In the genomic region with DNA sequence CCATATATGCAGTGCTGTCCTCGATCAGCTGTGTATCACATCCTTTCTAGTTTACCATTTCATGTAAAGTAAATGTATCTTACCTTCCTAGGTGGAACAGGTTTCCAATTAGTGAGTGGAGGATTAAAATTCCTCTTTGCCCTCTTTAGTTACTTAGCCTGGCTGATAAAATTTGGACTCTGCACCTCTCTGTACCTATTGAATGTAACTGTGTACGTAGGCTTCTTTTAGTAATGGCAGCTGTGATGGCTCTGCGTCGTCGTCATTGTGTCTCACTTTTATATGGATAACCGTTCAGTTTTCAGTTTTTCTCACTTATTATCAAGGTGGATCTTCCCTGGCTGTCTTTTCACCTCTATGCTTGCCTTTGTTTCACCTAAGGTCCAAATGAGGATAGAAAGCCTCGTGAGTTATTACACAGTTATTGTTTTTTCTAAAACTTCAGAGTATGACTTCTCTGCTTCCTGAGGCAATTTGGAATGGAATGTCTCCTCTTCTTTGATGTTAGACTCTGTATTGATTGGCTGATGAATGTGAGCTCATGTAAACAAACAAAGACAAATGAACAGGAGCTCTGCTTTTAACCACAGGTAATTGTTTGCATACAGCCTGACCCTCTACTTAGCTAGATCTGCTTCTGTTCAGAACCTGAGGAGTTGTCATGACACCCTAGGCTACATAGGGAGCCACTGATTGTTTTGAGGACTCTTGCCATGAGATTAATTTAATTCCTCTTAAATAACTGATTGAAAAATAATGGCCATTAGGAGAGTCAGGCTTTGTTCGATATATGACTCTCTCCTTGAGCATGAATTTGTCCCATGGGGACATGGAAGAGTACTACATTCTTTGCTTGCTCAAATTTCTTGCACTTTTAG, we compare ENCODE assay signal across 19 mouse cellular contexts.
DNase-seq lines count a peak whose midpoint lies in the region; ATAC-seq and TF ChIP-seq lines count a peak whose summit lies in the region.
"Had no signal": no experiment of that assay in that cellular context is flagged by ENCODE, and none has a peak within 500 bp of the region (broad histone marks: within the 10 kb centered on the region; RNA-seq: fewer than 3 reads in every experiment).

No protein-coding gene starts in this region.

- H3K4me3 ChIP-seq in liver, embryonic 12.5 days = no peak overlapping the region
- H3K4me3 ChIP-seq in neural tube, embryonic 14.5 days (ENCODE audit: low read depth, low read length) = no peak overlapping the region
- H3K4me3 ChIP-seq in neural tube, embryonic 15.5 days (replicated peaks) = no peak overlapping the region
- 0 out of 2 replicates have a peak overlapping the region, but pooled peaks have one; percentile 4 for H3K4me3 ChIP-seq in liver, postnatal 0 days (ENCODE audit: low read depth, low read length)
- H3K4me3 ChIP-seq: embryonic facial prominence, embryonic 10.5 days; embryonic facial prominence, embryonic 12.5 days; forebrain, embryonic 13.5 days; forebrain, embryonic 15.5 days had no signal

- no peaks in the 10 kb centered on the region for H3K9me3 ChIP-seq in liver, embryonic 12.5 days (replicated peaks)
- H3K9me3 ChIP-seq in neural tube, embryonic 14.5 days (ENCODE audit: control insufficient read depth, low read length) = no peaks in the 10 kb centered on the region
- H3K9me3 ChIP-seq in neural tube, embryonic 15.5 days (replicated peaks) = no peaks in the 10 kb centered on the region
- no peaks in the 10 kb centered on the region for H3K9me3 ChIP-seq in liver, postnatal 0 days (ENCODE audit: low read length)
- H3K9me3 ChIP-seq: embryonic facial prominence, embryonic 10.5 days; embryonic facial prominence, embryonic 12.5 days; forebrain, embryonic 13.5 days; forebrain, embryonic 15.5 days had no signal

- ATAC-seq in liver, embryonic 12.5 days = peak; percentile 32; the same call in 1 of the 2 replicates
- peak; percentile 54; the same call in 1 of the 2 replicates for ATAC-seq in neural tube, embryonic 14.5 days (ENCODE audit: low read depth)
- no peak for ATAC-seq in neural tube, embryonic 15.5 days (ENCODE audit: low FRiP score)
- peak; percentile 76 for ATAC-seq in liver, postnatal 0 days
- ATAC-seq: forebrain, embryonic 13.5 days; forebrain, embryonic 15.5 days had no signal

- no peaks in the 10 kb centered on the region for H3K4me1 ChIP-seq in liver, embryonic 12.5 days
- no peaks in the 10 kb centered on the region for H3K4me1 ChIP-seq in neural tube, embryonic 14.5 days (ENCODE audit: control insufficient read depth, insufficient read depth, low read length)
- H3K4me1 ChIP-seq in neural tube, embryonic 15.5 days = no peaks in the 10 kb centered on the region
- H3K4me1 ChIP-seq in liver, postnatal 0 days (ENCODE audit: insufficient read depth) = no peaks in the 10 kb centered on the region
- H3K4me1 ChIP-seq: embryonic facial prominence, embryonic 12.5 days; forebrain, embryonic 13.5 days; forebrain, embryonic 15.5 days had no signal

- 67% methylated on average over 8 of the region's 8 CpGs for WGBS in liver, embryonic 12.5 days (ENCODE audit: insufficient replicate concordance)
- 84% methylated on average over 8 of the region's 8 CpGs for WGBS in neural tube, embryonic 14.5 days
- WGBS in neural tube, embryonic 15.5 days = 81% methylated on average over 8 of the region's 8 CpGs
- 63% methylated on average over 8 of the region's 8 CpGs for WGBS in liver, postnatal 0 days (ENCODE audit: insufficient replicate concordance)

- no peak for TF ChIP-seq EP300 in liver, postnatal 0 days (IDR thresholded peaks at IDR 0.05; ENCODE audit: low read depth)

- no peak for DNase-seq in liver
- no peak for DNase-seq in liver, postnatal 0 days
- DNase-seq in urinary bladder, adult 2 months (ENCODE audit: low spot score) = no peak
- DNase-seq in right cerebral cortex, postnatal 36 days (ENCODE audit: low spot score in 2 of 2) = no peak
- DNase-seq: adrenal gland, adult 2 months; adrenal gland, postnatal 14 days; adrenal gland, postnatal 36 days; cerebellum, adult 11-12 months; cerebellum, adult 2 months; cerebellum, adult 9-10 months; cerebellum, postnatal 10 days; cerebellum, postnatal 25 days had no signal

- no peaks in the 10 kb centered on the region for H3K27me3 ChIP-seq in liver, embryonic 12.5 days (replicated peaks)
- no peaks in the 10 kb centered on the region for H3K27me3 ChIP-seq in neural tube, embryonic 14.5 days (ENCODE audit: control insufficient read depth, insufficient read depth, low read length)
- H3K27me3 ChIP-seq in neural tube, embryonic 15.5 days (replicated peaks) = no peaks in the 10 kb centered on the region
- no peaks in the 10 kb centered on the region for H3K27me3 ChIP-seq in liver, postnatal 0 days (ENCODE audit: insufficient read depth, low read length)
- H3K27me3 ChIP-seq: embryonic facial prominence, embryonic 12.5 days; forebrain, embryonic 13.5 days; forebrain, embryonic 15.5 days had no signal

- no peak overlapping the region for H3K9ac ChIP-seq in liver, embryonic 12.5 days
- H3K9ac ChIP-seq in neural tube, embryonic 14.5 days (replicated peaks; ENCODE audit: low read depth, low read length) = no peak overlapping the region
- no peak overlapping the region for H3K9ac ChIP-seq in neural tube, embryonic 15.5 days (replicated peaks)
- H3K9ac ChIP-seq in liver, postnatal 0 days (replicated peaks) = no peak overlapping the region
- H3K9ac ChIP-seq: embryonic facial prominence, embryonic 12.5 days; forebrain, embryonic 13.5 days; forebrain, embryonic 15.5 days had no signal

- H3K27ac ChIP-seq in liver, embryonic 12.5 days = no peak overlapping the region
- no peak overlapping the region for H3K27ac ChIP-seq in neural tube, embryonic 14.5 days (ENCODE audit: low read depth, low read length)
- no peak overlapping the region for H3K27ac ChIP-seq in neural tube, embryonic 15.5 days (replicated peaks)
- peak overlapping the region; percentile 51 for H3K27ac ChIP-seq in liver, postnatal 0 days (ENCODE audit: low read depth)
- H3K27ac ChIP-seq: embryonic facial prominence, embryonic 10.5 days; embryonic facial prominence, embryonic 12.5 days; forebrain, embryonic 13.5 days; forebrain, embryonic 15.5 days had no signal

- TF ChIP-seq CTCF in liver, postnatal 0 days (IDR thresholded peaks at IDR 0.05; ENCODE audit: low read depth) = no peak

- no peak overlapping the region for H3K4me2 ChIP-seq in liver, embryonic 12.5 days
- no peak overlapping the region for H3K4me2 ChIP-seq in neural tube, embryonic 14.5 days (ENCODE audit: low read depth, low read length)
- H3K4me2 ChIP-seq in neural tube, embryonic 15.5 days = no peak overlapping the region
- peak overlapping the region; percentile 44; the same call in 1 of the 2 replicates for H3K4me2 ChIP-seq in liver, postnatal 0 days (ENCODE audit: low read depth, low read length)
- H3K4me2 ChIP-seq: embryonic facial prominence, embryonic 12.5 days; forebrain, embryonic 13.5 days; forebrain, embryonic 15.5 days had no signal

- H3K36me3 ChIP-seq in liver, embryonic 12.5 days = no peaks in the 10 kb centered on the region
- H3K36me3 ChIP-seq in neural tube, embryonic 14.5 days (ENCODE audit: control insufficient read depth, insufficient read depth, low read length) = no peaks in the 10 kb centered on the region
- H3K36me3 ChIP-seq in neural tube, embryonic 15.5 days = no peaks in the 10 kb centered on the region
- H3K36me3 ChIP-seq in liver, postnatal 0 days (replicated peaks; ENCODE audit: insufficient read depth, low read length) = no peaks in the 10 kb centered on the region
- H3K36me3 ChIP-seq: embryonic facial prominence, embryonic 12.5 days; forebrain, embryonic 15.5 days had no signal
